Mouse (Mus musculus): ENCODE results near the gene Miox.

DNA sequence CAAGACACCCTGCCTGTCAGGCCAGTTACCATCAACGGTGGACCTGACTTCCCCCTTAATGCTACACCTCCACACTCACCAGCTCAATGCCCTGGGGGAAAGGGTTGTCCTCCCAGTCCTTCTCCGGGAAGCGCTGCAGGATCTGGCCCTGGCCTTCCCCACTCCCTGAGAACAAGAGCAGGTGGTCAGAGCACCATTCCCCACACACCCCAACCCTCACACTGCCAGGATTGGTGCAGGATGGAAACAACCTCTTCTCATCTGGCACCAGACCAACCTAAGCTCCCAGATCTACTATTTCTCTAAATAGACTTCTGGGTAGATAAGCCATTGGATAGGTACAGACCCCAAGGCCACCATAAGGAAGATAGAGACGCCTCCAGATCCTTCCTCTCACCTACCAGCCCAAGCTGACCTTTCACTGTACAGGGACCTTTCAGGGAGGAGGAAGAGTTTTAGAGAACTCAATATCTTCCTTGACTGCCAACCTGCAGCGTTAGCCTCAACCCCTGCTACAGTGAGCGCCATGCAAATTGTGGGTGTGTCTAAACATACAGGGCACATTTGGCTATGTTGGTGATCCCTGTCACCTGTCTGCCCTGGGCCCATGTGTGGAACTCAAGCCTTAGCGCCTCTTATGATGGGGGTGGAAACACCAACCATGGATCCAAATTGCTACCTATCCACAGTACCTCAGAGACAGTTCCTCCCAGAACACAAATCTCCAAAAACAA is 25.6 kb upstream of the Miox start:
- TF ChIP-seq POLR2A (IDR thresholded peaks at IDR 0.05; ENCODE audit: insufficient read length, low read depth) (no peak), CEBPB (IDR thresholded peaks at IDR 0.05; ENCODE audit: insufficient read depth, poor library complexity, severe bottlenecking) (no peak)
